Comparison of ENCODE assay signal across 9 mouse cellular contexts in genomic region chr1:39749664-39750063, GRCm38 (mm10). TPM values are rescaled to one million over a fixed set of nuclear protein-coding genes. Genes with fewer than 3 reads are reported as not detected.
DNase-seq lines count a peak whose midpoint lies in the region; ATAC-seq lines count a peak whose summit lies in the region.
"Had no signal": no experiment of that assay in that cellular context is flagged by ENCODE, and none has a peak within 500 bp of the region (broad histone marks: within the 10 kb centered on the region; RNA-seq: fewer than 3 reads in every experiment).

No protein-coding gene starts in this region.

- no peak overlapping the region for H3K4me3 ChIP-seq in heart, embryonic 10.5 days

- peak overlapping the region; percentile 77 for H3K27ac ChIP-seq in heart, embryonic 10.5 days

- no peaks in the 10 kb centered on the region for H3K27me3 ChIP-seq in heart, embryonic 10.5 days (ENCODE audit: insufficient read depth, poor library complexity, severe bottlenecking)

- peaks cover 47% of the 10 kb centered on the region for H3K4me1 ChIP-seq in heart, embryonic 10.5 days

- H3K36me3 ChIP-seq in heart, embryonic 10.5 days = no peaks in the 10 kb centered on the region

- H3K9me3 ChIP-seq in heart, embryonic 10.5 days = no peaks in the 10 kb centered on the region

- peak; percentile 76 for ATAC-seq in inflammation-experienced regulatory T-cells, adult 6 months
- ATAC-seq in monocyte, adult 5-6 weeks (replicated peaks; ENCODE audit: insufficient number of reproducible peaks, low FRiP score, low TSS enrichment, poor library complexity, severe bottlenecking) = no peak

- no peak for DNase-seq in heart, embryonic 10.5 days (ENCODE audit: low spot score)
- no peak for DNase-seq in heart, adult 18-20 months
- DNase-seq in embryo, embryonic 10 days (ENCODE audit: low spot score) = peak; percentile 32
- peak; percentile 61 for DNase-seq in naive thymus-derived CD4-positive, alpha-beta T cell, adult 2 months (ENCODE audit: low read depth)
- no peak for DNase-seq in frontal cortex, postnatal 14 days (ENCODE audit: low spot score in 2 of 2)
- DNase-seq in layer of hippocampus, postnatal 36 days = no peak

- WGBS in heart, embryonic 10.5 days = 13% methylated on average over 3 of the region's 3 CpGs

RNA-seq across cellular contexts. Expression of gene Rfx8, which starts 28.9 kb away (rescaled TPM):
- 0.73 and 1.4 TPM in 2 replicates for polyA plus RNA-seq in heart, embryonic 10.5 days (2016; fragmentation: Nextera tagmentation; extraction: Ambion mirVana)
- total RNA-seq in heart, adult 18-20 months (2021) = under 1 TPM; 0.20 to 0.31 TPM
- not detected for polyA plus RNA-seq in inflammation-experienced regulatory T-cells, adult 6 months (2017; shearing (Covaris generic))
- 0.67 TPM in 1 of 3 replicates, not detected in the others for total RNA-seq in monocyte, adult 5-6 weeks (2017)
- total RNA-seq in layer of hippocampus, postnatal 36 days (2021) = under 1 TPM in 1 of 2 experiments, not detected in 1; 0.32 TPM

RNA-seq across cellular contexts. Expression of gene Gm3646, which starts 55.5 kb away (rescaled TPM):
- polyA plus RNA-seq in heart, embryonic 10.5 days (2016; fragmentation: Nextera tagmentation; extraction: Ambion mirVana) = 0.63 and 1.2 TPM in 2 replicates
- total RNA-seq in heart, adult 18-20 months (2021) = 10 to 100 TPM in 1 of 2 experiments, 1 to 10 TPM in 1; 7.6 to 11.1 TPM
- polyA plus RNA-seq in inflammation-experienced regulatory T-cells, adult 6 months (2017; shearing (Covaris generic)) = not detected
- total RNA-seq in monocyte, adult 5-6 weeks (2017) = not detected in 3 replicates
- not detected for total RNA-seq in layer of hippocampus, postnatal 36 days (2021)
- total RNA-seq: common myeloid progenitor, adult 5-6 weeks had no signal

Comparison
In these comparisons a context has a peak if more than half of its experiments do, and no peak if none do; other contexts are left out.
1. DNase-seq: peak in embryo, embryonic 10 days (single experiment) and naive thymus-derived CD4-positive, alpha-beta T cell, adult 2 months (single experiment); none in heart, embryonic 10.5 days (single experiment), heart, adult 18-20 months (0 of 2), frontal cortex, postnatal 14 days (0 of 2) and layer of hippocampus, postnatal 36 days (0 of 2).